Mouse (Mus musculus) embryonic fibroblast, embryonic 13.5 days (primary cell): ENCODE measurements around the gene Krt83.

Source experiments
- CTCF ChIP-seq: IDR thresholded peaks from 2 replicates; pipeline ENCODE4 v1.5.1; 2011; ENCODE audit warnings: mild to moderate bottlenecking, control low read depth, low read length, moderate library complexity, borderline replicate concordance; ENCODE audit not compliant: insufficient read depth
- POLR2A ChIP-seq: IDR thresholded peaks from 2 replicates; pipeline ENCODE4 v1.6.1; 2011; ENCODE audit warnings: low read depth, mild to moderate bottlenecking, control low read depth, low read length, moderate library complexity

DNA sequence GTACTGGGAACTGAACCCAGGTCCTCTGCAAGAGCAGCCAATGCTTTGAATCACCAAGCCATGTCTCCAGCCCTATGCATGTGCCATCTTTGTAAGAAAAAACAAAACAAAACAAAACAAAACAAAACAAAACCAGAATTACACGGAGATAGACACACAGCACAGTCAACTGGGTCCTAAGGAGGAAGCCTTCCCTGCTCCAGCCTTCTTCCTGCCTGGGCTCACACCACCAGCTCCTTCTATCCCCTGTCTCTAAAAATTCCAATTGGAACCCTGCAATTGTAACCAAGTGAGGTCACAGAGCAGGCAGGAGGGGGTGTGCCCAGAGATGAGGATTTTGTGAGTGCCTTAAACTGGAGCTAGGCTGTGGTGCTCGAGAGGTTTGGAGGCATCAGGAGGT is 43.9 kb downstream of the Krt83 start, which contains the start of gene Krt88:
- TF ChIP-seq CTCF (no peak), POLR2A (no peak)
